Mouse (Mus musculus): Measurements from ENCODE around the gene Klk1b24.
"Not testable (repeated sequence)": the region's sequence is repeated elsewhere in the genome, so short reads cannot be mapped to it uniquely, and the experiment has no call there.

Klk1b24 gene

DNA sequence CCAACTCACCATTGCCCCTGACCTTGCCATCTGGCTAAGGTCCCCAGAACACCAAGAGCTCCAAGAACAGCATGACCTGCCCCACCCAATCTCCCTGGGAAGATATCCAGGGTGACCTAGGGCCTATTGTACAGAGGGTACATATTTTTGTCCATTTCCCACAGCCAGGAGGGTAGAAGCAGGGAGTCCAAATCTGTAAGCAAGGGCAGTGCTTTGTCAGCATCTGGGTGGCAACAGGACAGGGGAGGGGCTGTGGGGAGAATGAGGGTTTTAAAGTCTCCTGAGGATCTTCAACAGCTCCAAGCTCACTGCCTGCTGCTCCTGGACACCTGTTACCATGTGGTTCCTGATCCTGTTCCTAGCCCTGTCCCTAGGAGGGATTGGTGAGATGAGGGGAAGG lies at the start of gene Klk1b24:
Gene Klk1b24 (plus strand): TSS at position 301 of the 400 bp plus-strand sequence.
- not testable (repeated sequence) for DNase-seq (ENCODE audit: low read depth, low spot score)

DNA sequence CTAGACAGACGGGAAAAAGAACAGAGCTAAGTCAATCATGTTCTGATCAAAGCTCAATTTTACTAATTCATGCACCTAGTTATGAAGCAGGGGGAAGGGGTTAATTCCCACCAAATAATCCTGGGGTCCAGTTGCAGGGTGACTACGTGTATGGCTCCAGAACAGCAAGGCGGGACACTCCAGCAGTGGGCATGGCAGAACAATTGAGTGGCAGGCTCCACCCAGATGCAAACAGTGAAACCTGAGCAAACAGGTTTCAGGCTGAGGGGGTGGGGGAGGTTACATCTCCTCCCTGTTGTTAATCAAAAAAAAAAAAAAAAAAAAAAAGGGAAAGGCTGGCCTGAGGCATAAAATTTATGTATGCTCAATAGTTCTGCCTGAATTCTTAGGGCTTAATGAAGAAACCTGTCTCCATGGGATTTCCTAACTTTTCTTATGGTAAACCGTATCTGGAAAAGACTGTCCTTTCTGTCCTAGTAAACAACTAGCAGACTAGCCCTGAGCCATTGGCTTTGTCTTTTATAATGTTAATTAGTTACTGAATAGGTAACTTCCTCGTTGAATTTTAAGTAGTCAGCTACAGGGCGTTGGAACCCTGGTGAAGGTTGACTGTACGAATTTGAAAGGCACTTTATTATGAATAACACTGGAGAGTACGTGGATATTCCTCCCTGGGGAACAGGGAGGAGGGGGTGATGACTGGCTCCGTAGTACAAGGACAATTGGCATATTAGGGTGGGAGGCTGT lies 8.6 kb upstream of the Klk1b24 start:
- no peak for DNase-seq (ENCODE audit: low read depth, low spot score)

DNA sequence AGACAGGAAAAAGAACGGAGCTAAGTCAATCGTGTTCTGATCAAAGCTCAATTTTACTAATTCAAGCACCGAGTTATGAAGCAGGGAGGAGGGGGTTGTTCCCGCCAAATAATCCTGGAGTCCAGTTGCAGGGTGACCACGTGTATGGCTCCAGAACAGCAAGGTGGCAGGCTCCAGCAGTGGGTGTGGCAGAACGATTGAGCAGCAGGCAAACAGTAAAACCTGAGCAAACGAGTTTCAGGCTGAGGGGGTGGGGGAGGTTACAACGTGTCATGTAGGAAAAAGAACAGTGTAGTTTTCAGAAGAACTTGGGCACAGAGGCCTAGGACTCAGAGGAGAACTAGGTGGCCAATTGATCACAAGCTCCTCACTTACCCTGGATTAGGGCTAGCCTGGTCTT lies 1.5 kb upstream of the Klk1b24 start:
- DNase-seq (ENCODE audit: low read depth, low spot score), result not testable (repeated sequence)

DNA sequence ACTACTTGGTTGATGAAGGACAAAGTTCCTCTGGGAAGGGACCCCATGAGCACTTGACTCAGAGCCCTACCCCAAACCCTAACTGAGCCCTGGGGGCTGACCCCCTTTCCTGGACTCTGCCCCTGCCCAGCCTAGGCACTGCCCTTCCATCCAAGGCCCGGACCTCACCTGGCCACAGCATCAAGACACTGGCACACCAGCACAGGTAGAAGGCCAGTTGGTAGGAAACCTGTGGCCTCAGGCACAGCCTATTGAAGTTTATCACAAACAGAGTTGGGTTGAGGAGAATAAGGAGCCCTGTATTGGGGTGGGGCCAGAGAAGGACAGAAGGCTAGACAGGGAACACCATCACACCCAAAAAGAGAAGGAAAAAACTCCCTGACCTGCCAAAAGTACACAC lies 5.4 kb downstream of the Klk1b24 start:
- not testable (repeated sequence) for DNase-seq (ENCODE audit: low read depth, low spot score)

DNA sequence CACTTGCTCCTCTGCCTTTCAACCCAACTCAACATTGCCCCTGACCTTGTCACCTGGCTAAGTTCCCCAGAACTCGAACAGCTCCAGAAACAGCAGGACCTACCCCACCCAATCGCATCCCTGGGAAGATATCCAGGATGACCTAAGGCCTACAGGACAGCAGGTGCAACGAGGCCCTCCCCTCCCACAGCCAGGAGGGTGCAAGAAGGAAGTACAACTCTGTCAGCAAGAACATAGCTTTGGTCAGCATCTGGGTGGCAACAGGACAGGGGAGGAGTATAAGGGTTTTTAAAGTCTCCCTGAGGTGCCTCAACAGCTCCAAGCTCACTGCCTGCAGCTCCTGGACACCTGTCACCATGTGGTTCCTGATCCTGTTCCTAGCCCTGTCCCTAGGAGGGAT lies 9.9 kb downstream of the Klk1b24 start, which contains the start of gene Klk1b3:
Gene Klk1b3 (plus strand): TSS at position 301 of the 400 bp plus-strand sequence.
- no peak for DNase-seq (ENCODE audit: low read depth, low spot score)

DNA sequence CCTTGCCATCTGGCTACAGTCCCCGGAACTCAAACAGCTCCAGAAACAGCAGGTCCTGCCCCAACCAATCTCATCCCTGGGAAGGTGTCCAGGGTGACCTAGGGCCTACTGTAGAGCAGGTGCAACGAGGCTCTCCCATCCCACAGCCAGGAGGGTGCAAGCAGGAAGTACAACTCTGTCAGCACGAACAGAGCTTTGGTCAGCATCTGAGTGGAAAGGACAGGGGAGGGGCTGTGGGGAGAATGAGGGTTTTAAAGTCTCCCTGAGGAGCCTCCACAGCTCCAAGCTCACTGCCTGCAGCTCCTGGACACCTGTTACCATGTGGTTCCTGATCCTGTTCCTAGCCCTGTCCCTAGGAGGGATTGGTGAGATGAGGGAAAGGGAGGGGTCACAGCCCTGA lies 19.1 kb downstream of the Klk1b24 start, which contains the start of gene Klk1b4:
Gene Klk1b4 (plus strand): TSS at position 301 of the 400 bp plus-strand sequence.
- DNase-seq (ENCODE audit: low read depth, low spot score), result not testable (repeated sequence)

DNA sequence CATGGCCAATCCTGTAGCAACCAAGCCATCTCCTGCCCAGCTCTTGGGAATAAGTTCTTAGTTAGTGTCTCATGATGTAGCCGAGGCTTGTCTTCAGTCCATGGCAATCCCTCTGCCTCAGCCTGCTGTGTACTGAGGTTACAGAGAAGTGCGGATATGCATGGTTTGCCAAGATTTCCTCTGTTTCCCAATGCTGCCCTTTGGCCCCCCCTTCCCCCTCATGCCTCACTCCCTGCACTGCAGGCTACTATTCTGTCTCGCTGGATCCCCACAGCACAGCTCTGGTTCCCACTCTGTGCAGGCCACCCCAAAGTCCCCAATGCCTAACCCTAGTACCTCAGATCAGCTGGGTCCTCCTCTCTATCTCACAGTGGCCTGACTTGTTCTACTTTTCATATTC lies 20.3 kb downstream of the Klk1b24 start:
- DNase-seq (ENCODE audit: low read depth, low spot score), result no peak

DNA sequence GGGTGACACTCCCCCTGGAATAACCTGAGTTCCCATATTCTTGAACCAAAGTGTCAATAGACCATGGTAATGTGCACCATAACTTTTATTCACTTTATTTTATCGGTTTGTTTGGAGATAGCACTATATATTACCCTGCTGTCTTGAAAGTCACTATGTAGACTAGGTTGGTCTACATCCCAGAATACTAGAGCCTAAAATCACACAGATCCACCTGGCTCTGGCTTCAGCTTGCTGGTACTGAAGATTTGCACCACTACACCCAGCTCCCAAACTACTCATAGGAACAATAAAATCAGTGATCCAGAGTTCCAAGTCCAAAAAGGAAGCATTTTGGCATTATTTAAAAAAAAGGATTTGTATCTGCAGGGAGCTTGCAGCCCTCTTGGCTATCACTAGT lies 27.6 kb downstream of the Klk1b24 start, which contains the start of gene Klk1b5:
Gene Klk1b5 (plus strand): TSS at position 301 of the 400 bp plus-strand sequence.
- no peak for DNase-seq (ENCODE audit: low read depth, low spot score)

DNA sequence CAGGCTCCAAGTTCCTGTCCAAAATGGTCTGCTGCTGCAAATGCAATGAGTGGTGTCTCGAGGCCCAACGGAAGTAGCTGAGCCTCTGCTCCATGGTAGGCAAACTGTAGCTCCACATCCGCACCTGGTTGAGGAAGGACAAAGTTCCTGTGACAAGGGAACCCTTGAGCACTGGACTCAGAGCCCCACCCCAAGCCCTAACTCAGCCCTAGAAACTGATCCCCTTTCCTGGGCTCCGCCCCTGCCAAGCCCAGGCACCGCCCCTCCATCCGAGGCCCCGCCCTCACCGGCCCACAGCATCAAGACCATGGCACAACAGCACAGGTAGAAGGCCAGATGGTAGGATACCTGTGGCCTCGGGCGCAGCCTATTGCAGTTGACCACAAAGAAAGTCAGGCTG lies 33.6 kb downstream of the Klk1b24 start:
- DNase-seq (ENCODE audit: low read depth, low spot score), result not testable (repeated sequence)

DNA sequence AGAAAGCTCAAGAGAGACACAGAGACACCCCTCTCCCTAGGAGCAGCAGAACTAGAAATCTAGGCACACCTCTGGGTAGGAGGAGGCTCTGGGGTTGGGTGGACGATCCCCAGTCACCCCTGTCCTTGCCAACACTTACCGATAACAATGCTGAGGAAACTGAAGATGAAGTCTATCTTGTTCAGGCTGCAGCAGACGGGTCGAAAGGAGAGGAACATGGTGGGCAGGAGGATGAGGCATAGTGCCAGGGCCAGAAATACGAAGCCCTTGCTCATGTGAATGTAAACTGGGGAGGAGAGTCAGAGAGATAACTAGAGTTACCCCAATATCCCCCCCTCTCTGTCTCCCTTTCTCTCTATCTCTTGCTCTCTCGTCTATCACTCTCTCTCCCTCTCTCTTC lies 34.3 kb downstream of the Klk1b24 start:
- DNase-seq (ENCODE audit: low read depth, low spot score), result not testable (repeated sequence)

DNA sequence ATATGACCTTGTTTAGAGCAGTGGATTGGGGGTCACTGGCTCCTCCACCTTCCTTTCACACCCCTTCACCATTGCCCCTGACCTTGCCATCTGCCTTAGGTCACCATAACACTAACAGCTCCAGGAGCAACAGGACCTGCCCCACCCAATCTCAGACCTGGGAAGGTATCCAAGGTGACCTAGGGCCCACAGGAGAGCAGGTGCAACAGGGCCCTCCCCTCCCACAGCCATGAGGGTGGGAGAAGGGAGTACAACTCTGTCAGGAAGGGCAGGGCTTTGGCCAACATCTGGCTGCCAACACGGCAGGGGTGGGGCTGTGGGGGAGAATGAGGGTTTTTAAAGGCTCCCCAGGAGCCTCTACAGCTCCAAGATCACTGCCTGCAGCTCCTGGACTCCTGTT lies 37.0 kb downstream of the Klk1b24 start, which contains the start of gene Klk1:
Gene Klk1 (plus strand): TSS at position 285 of the 400 bp plus-strand sequence.
- DNase-seq (ENCODE audit: low read depth, low spot score), result no peak

DNA sequence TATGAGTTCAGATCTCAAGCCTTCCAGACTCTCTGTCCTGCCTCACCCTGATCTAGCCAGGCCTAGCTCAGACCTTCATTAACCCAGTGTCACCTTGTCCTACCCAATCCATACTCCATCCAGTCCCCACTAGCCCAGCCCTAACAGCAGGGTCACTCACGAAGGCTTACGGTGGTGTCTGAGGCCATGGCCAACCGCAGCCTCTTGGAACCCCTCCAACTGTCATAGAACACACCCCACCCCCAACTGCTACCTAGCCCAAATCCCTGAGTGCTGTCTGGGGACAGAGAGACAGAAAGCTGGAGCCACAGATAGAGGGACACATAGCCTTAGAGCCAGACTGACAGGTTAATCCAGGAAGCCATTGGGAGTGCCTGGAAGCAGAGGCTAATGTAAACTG lies 47.9 kb downstream of the Klk1b24 start, which contains the start of gene Gm36864:
Gene Gm36864 (plus strand): TSS at position 269 of the 400 bp plus-strand sequence.
- DNase-seq (ENCODE audit: low read depth, low spot score), result no peak

DNA sequence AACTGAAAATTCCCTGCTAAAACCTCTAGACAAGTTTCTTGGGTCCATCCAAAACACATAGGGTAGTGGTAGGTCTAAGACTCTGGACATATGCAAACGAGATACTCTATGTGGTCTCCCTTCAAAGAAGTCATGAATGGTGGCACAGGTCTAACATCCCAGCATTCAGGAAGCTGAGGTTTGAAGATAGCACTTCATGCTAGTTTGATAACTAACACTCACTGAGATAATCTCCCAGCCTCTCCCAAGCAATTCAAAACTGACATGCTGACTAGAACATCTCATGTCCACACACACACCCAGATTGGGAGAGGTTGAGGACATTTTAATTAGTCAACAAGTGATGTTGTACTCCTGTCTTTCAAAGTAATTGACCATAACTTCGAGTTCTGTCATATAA lies 51.9 kb downstream of the Klk1b24 start:
- no peak for DNase-seq (ENCODE audit: low read depth, low spot score)

DNA sequence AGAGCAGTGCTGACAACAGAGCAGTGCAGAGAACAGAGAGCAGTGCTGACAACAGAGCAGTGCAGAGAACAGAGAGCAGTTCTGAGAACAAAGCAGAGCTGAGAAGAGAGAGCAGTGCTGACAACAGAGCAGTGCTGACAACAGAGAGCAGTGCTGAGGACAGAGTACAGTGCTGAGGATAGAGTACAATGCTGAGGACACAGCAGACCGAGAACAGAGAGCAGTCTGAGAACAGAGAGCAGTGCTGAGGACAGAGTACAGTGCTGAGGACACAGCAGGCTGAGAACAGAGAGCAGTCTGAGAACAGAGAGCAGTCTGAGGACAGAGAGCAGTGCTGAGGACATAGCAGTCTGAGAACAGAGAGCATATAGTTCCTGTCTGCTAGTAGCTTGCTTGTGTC lies 52.7 kb downstream of the Klk1b24 start:
- no peak for DNase-seq (ENCODE audit: low read depth, low spot score)

DNA sequence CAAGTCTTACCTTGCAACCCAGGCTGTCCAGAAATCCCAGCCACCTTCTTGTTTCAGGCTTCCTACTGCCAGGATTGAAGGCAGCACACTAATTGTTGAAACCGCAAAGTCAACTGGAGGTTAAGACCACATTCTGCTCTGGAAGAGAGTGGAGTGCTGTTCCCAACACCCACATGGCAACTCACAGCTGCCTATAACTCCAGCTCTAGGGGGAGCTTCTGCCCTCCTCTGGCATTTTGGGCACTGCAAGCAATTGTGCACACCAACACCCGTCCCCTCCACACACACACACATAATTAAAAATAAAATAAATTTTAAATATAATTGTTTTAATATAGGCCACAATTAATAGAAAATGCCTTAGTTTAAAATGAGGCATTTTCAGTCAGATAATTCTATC lies 53.1 kb downstream of the Klk1b24 start:
- DNase-seq (ENCODE audit: low read depth, low spot score), result no peak
